Mouse (Mus musculus) Muller cell, postnatal 12 days (primary cell): ENCODE measurements at regions not wholly inside any gene's neighbourhood (a gene's known extent, or its start where the extent isn't known, plus 50 kb on each side); places are given as distances from the start of the nearest gene placed in this dataset.

ENCODE experiments used
- DNase-seq: peaks from one replicate; pipeline ENCODE4 v3.0.0-alpha.2; 2015; ENCODE audit errors: inconsistent ontology term

DNA sequence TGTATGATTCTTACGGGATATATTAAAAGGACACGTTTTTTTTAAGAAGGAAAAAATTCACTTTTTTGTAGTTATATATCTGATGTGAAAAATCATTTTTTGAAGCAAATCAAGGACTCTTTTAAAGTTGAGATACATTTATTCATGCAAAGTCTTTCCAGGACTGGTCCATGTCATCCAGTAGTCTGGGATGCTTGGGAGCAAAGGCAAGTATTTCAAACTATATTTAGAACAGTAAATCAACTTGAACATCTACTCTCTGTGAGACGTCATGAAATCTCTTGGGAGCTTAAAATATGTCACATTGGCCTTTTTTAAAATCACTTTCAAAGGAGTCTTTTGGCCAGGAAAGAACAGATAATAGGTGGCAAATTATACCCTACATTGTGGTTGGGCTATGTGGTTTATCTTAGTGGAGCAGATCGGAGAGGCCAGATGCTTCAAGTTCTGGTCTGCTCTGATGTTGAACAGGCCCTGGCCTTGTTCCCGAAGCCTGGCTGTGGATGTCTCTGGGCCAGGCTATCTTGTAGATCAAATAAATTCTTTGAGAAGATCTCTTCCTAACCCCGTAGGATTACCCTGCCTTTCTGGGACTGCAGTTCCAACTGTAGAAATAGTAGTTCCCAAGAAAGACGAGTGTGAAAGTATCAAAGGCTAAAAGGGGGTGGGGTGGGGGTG, 936.8 kb upstream of the Lcorl start:
- no peak for DNase-seq

DNA sequence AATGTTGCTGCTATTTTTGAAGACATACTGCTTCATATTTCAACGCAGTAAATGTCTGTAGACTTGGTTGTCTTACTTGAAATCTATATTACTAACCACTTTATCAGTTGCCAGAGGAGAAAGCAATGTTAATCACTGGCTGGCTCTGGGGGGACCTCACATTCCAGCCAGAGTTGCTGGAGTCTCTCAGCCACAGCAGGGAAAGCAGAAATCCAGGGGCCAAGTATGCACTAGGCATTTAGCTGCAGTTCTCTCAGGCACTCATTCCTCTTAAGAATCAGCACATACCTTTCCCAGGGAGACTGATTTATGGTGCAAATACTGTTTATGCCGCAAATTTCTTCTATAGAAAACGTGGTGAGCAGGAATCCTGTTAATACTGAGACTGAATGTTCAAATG, 933.6 kb upstream of the Lcorl start:
- peak; percentile 74 for DNase-seq

DNA sequence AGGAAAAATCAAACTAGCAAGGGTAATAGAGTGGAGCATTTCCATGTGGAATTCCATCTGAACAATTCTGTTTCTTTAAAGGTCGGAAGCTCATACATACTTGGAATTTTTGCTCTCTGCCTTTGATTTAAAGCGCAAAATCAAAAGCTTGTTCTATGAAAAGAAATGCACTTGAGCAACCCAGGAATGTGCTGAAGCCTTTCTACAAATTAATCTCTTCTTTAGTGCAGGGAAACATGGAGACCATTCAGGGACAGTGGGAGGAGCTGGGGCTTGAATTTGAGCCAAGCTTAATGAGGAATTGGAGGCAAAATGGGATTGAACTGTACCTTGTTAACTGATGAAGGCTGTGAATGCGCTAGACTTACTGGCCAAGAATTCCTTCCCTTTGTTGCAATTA, 933.1 kb upstream of the Lcorl start:
- DNase-seq = peak; percentile 96

DNA sequence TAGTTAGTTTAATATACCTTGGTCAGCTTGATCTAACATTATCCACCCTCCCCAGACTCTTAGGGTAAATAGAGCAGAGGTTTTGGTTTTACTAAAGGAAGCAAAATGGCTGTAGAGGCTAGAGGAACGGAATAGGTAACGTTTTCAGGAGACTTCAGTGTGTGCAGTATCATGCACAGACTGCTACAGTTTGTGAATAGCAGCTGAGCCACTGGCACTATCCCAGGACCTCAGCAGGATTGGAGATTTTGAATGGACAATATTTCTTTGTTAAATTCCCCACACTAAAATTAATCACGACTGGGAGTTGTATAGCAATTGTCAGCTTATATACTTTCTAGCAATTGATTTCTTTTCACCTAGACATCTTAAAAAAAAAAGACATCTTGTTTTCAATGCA, 929.7 kb upstream of the Lcorl start:
- no peak for DNase-seq

DNA sequence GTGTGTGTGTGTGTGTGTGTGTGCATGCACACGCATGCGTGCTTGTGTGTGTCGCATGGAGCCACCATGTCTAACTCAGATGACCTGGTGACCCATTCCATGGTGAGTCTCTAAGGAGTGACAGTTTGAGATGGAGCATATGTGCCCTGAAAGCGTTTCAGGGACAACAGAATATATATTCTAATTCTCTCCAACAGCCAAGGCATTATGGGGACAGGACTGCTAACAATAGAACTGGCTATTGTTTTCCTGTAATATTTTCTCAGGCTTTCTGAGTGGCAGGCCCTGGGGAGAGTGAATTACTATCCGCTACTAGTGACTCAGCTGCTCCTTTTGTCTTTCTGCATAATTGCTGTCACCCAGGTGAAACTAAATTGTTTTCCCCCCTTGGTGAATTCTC, 898.7 kb upstream of the Lcorl start:
- no peak for DNase-seq

DNA sequence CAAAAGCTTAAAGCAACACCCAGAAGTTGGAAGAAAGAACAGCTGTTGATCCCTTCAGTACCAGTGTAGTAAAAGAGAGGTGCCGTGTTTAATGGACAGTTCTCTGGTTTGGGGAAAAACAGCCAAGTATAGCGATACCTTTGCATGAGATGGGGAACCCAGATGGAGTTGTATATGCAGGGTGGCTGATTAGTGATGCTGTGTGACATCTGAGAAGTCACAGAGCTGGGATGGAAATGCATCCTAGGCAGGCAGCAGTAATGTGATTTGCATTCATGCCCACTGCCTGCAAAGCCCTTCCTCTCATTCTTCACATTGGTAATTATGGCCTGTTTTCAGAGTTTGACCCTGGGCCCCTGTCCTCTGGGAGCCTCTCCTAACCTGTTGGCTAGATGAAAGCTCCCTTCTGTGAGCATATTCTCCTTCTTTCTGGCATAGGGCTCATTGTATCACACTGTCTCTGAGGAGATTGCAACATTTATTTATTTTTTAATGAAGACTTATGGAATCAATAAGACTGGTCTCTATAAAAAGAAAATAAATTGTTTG, 882.7 kb upstream of the Lcorl start:
- DNase-seq = no peak

DNA sequence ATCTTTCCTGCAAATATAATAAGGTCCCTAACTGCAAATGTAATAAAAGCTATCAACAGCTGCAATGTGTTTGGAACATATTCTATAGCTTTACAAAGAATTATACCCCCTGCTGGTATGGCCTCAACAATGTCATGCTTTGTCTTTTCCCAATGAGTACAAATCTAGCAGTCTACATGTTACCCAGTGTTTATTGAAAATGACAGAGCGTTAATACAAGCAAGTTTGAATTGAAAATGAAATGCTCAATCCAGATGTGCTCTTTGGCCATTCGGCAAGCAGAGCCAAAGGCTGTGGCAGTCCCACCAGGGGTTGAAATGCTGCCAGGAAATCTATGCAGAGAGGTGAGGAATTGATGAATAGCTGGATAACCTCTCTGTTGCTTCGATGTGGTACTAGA, 875.1 kb upstream of the Lcorl start:
- no peak for DNase-seq

DNA sequence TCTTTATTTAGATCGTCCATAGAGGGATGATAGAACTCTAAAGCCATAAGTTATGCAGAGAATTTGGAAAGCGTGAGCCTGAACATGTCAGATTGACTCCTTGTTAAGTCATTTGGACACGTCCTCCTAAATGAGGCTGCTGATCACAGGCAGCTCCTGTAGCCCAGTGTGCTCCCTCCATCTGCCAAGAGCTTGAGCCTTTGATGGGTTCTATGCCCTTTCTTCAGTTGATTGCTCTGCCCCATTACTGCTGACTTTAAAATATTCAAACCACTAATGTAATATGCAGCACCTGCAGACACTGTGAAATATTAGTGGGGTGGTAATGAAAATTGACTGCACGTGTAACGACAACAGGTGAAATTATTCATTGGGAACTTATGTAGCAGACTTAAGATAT, 874.6 kb upstream of the Lcorl start:
- no peak for DNase-seq

DNA sequence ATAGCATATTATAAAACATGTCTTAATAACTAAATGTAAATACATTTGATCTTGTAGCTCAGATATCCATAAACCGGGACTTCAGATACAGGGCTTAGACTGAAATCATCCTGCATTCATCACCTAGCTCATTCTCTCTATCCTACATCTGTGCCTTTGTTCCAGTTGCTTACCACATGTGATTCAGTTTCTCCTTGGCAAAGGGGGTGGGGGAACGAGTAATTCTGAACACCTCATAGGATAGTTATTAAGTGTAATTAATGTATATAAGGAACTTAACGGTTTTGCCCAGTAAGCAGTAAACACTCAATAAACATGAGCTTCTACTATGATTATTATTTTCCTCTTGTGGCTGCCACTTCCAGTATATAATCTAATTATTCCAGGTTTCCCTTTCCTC, 873.9 kb upstream of the Lcorl start:
- DNase-seq = no peak

DNA sequence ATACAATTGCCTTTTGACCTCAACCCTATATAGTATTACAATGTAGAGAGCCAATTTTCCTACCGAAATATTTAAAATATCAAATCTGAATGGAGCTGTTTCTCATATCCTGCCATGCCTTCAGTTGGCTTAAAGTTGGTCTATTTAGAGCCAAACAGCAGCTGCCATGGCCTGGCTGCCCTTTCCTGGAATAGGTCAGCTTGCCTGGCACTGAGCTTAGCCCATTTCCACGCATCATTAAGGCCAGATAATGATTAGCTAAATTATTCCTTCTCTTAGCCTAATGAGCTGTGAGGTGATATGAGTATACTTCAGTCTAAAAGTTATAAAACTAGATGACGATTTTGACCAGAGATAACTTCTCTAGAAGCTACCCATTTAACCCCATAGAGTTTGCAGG, 852.2 kb upstream of the Lcorl start:
- DNase-seq = peak; percentile 53

DNA sequence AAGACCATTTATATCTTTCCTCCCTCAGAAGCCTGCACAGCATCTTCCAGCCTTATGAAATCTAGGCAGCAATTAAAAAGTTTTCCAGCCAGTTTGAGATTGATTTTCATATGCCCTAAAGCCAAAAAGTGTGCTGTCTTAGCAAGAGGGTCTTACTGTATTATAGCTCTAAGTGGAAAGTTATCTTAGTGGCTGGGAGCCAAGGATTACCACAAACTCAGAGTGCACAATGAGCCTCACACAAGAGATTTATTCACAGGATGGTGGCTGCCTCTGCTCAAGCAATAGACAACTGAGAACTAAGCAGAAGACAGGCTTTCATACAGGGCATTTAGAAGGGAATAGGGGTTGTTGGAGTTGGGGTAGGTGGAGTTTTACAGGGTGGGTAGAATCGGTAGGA, 850.4 kb upstream of the Lcorl start:
- DNase-seq = peak; percentile 46

DNA sequence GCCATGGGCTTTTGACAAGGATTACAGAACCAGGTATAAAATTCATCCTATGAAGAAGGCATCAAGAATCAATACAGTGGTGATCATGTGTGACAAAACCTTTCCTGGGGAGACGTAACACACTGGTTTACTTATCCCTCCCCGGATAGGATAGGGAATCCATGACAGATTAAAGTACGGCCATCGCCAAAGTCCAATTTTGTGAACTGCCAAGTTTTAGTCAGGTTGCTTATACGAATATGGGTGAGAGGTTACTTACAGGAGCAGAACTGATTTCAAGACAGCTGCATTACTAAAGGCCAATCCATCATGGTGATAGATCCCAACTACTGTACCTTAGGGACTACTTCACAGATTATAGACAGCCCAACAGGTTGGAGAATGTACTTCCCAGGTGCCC, 849.6 kb upstream of the Lcorl start:
- no peak for DNase-seq

DNA sequence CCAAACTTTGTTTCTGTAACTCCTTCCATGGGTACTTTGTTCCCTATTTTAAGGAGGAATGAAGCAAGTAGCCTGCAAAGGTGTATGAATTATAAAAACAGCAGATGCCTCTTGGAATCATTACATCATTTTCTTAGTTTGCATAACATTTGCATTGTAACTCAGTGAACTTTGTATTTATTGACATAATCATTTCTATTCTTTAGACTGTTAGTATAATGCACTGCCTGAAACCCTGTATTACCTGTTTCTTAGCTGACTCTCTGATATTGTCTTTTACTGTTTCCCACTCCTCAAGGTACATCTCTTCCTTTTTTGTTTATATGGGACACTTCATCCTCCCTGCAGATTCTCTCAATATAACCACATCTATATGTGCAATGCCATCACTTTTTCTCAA, 820.6 kb upstream of the Lcorl start:
- no peak for DNase-seq

DNA sequence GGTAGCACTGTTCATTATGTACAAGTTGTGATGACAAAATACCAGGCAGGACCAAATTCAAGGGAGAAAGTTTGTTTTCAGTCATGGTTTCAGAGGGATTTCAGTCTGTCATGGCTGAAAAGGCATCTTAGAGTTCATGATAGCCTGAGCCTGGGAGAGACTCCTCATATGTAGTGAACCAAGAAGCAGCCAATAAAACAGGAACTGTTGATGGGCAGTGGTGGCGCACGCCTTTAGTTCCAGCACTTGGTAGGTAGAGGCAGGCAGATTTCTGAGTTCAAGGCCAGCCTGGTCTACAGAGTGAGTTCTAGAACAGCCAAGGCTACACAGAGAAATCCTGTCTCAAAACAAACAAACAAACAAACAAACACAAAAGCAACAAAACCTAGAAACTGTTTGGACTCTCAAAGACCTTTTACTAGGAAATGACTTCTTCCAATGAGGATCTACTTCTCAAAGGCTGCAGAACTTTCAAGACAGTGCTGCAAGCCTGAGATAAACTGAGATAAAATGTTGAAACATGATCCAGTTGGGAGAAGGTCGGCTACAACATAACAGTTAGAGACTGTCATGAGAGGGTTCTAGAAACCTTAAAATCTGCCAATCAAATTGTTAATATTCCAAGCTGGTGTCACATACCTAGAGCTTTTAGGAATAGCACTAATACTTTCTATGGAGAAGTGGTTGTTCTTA, 817.5 kb upstream of the Lcorl start:
- DNase-seq = no peak

DNA sequence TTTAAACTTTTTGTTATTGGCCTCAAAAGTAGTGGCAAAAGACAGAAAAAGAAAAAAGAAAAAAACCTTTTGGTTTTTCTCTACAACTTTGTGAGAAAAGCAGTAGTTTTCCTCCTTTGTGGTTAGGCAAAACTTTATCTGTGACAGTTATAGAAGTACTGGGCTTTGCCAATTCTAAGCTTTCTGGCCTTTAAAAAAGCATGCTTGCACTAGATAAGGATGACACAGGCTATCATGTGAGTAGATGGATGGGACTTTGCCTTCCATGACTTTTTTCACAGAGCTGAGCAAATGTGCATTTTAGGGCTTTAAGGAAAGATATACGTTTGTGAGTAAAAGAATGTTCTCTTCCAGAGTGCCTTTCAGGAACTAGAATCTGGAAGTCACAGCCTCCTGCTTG, 816.0 kb upstream of the Lcorl start:
- no peak for DNase-seq

DNA sequence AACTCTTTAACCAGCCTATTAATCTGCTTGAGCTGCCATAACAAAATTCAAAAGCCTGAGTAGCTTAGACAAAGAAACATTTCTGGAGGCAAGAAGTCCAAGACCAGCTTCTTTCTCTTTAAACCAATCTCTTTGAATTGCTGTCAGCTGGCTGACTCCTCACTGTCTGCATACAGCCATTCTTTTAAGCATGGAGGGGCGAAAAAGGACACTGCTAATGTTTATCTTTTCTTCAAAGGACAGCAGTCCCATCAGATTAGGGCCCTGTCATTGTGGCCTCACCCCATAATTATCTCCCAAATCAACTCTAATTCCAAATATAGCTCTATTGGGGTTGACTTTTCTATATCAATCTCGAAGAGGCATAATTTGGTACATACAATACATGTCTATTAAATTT, 813.1 kb upstream of the Lcorl start:
- no peak for DNase-seq

DNA sequence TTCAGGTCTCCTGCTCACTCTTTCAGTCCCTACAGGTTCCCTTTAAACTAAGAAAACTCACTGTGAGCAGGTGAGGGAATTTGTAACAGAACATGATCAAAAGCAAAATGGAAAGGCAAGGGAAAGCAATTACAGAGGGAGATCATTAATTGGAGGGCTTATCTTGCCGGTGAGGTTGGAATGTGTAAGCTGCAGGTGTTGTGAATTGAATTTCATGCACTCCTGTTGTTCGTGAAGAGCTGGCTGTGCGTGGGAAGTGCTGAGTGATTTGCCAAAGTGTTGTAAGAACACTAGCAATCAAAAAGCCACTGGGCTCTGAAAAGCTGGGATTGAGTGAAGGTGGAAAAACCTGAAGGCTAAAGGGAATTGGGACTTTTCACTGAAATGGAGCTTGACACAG, 808.8 kb upstream of the Lcorl start:
- no peak for DNase-seq

DNA sequence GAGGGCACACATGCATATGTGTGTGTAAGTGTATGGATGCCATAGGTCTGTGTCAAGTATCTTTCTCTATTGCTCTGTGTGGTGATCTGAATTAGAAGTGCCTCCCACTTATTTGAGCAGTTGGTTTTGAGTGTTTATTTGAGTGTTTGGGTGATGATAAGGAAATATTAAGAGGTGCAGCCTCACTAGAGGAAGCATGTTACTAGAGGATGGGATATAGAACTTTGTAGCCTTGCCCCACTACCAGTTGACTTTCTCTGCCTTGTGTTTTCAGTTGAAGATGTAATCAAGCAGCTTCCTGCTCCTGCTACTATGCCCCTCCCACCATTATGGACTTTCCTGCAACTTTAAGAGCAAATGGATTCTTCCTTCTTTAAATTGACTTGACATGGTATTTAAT, 799.6 kb upstream of the Lcorl start:
- DNase-seq = no peak

DNA sequence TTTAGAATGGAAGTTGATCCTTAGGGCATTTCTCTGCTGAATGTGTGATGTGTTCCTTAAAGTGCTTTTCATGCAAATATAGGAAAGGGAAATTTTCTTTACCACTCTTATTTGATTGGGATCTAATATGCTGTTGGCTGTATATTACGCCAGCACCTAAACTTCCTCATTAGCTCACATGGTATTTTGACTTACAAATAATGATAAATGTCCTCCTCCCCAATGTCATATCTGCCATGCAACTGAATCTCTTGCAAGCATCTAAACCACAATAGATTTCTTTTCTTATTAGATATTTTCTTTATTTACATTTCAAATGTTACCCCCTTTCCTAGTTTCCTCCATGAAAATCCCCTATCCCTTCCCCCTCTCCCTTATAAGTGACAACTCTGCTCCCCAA, 796.8 kb upstream of the Lcorl start:
- DNase-seq = no peak

DNA sequence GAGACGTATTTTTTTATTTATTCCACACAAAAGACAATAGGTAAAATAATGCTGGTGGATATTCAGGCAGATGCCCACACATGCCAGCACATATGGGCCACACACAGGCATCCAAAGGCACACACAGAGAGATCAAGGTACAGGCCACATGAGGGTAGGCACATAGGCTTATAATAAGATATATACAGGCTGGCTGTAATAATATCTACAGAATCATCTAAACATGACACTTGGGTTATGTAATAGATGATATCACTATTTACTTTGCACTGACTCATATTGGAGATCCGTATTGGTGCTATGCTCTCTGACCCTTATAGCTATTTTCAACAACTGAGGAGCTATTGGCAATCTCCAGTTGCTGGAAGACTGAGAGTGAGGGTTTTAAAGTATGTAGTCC, 785.6 kb upstream of the Lcorl start:
- DNase-seq = no peak

DNA sequence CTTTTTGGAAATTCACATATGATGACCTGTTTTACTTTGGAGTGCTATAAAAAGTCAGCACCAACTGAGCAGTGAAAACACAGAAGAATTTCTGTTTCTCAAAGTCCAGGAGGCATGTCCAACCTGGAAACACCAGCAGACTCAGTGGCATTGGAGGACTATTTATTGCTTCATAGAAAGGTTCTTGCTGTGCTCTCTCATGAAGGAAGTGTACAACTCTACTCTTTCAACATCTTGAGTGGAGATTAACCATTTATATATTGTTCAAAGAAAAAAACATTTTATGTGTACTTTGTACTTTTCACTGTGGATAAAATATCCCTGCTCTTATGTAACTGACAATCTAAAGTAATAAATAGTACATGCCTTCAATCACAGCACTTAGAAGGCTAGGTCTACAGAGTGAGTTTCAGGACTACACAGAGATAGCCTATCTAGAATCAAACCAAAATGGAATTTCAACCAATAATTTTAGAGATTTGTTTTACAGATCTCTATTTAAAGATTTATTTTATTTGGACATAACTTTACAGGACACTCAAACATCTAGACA, 777.8 kb upstream of the Lcorl start:
- no peak for DNase-seq
